Mouse (Mus musculus): ENCODE data around the gene Trio. TPM values are rescaled to one million over a fixed set of nuclear protein-coding genes. Genes with fewer than 3 reads are reported as not detected.

Gene Trio
- polyA plus RNA-seq, 1 experiment = 47.5 TPM

DNA sequence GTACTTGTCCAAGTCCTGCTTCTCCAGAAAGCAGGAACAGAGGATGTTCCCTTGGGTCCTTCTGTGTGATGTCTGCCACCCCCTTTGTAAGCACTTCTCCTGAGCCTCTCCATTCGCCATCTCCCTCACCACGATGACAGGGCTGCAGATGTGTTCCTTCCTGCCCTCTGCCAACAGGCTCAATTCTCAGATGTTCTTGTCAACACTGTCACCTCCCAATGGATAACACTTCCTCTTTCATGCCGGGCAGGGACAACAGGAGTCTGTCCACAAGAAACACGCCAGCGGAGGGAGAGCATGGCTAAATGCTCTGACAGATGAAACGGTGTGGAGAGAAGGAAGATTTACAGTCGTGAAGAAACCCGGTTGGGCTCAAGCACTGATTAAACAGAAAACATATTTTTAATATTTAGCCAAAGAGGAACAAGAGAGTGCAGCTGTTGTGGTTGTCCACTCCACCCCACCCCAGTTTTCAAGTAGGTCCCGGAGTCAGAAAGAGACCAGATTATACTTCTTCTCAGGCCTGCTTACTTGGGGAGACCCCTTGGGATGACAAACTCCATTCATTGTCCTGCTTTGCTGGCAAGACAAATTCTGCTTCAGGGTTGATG is 337.5 kb downstream of the Trio start:
- Histone ChIP-seq H3K4me3 (replicated peaks; ENCODE audit: extremely low read depth, low read depth, low read length) (no peak overlapping the region), H3K4me1 (ENCODE audit: control insufficient read depth, insufficient read depth, low read length) (no peaks in the 10 kb centered on the region)
- WGBS = 26% methylated on average over 9 of the region's 9 CpGs
- no peak for DNase-seq
- no peak for TF ChIP-seq CTCF (IDR thresholded peaks at IDR 0.05; ENCODE audit: insufficient read depth, low read length)
- no peak for TF ChIP-seq POLR2A (IDR thresholded peaks at IDR 0.05; ENCODE audit: borderline replicate concordance, extremely low read depth, low read depth, low read length)

DNA sequence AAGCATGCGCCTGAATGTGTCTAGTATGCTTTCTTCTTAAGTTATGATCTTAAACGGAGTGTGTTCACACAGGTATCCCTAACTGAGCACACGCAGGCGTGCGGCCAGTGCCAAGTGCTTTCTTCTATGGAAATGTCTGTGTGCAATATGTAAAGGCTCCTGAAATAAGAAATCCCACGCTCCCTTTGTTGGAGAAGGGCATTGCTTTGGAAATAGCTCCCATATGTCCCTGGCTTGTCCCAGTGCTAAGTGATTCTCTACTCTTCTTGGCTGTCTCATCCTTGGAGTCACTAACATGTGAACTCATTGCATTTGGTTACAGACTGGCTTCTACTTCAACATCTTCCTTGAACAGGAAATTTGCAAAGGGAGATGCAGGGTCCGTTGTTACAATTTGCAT is 340.8 kb downstream of the Trio start:
- 86% methylated on average over 7 of the region's 7 CpGs for WGBS
- TF ChIP-seq POLR2A (IDR thresholded peaks at IDR 0.05; ENCODE audit: borderline replicate concordance, extremely low read depth, low read depth, low read length) = no peak
- TF ChIP-seq CTCF (IDR thresholded peaks at IDR 0.05; ENCODE audit: insufficient read depth, low read length) = no peak

GRCm38 (mm10) chr15:27683206-27683605 is 342.4 kb downstream of the Trio start:
- DNase-seq = no peak
- Histone ChIP-seq H3K4me3 (replicated peaks; ENCODE audit: extremely low read depth, low read depth, low read length) (no peak overlapping the region), H3K4me1 (ENCODE audit: control insufficient read depth, insufficient read depth, low read length) (no peaks in the 10 kb centered on the region)
- no peak for TF ChIP-seq CTCF (IDR thresholded peaks at IDR 0.05; ENCODE audit: insufficient read depth, low read length)
- TF ChIP-seq POLR2A (IDR thresholded peaks at IDR 0.05; ENCODE audit: borderline replicate concordance, extremely low read depth, low read depth, low read length) = no peak
- WGBS = 97% methylated on average over 1 of the region's 1 CpGs

More for the DNA sequence above, 340.8 kb downstream of the Trio start:
- Histone ChIP-seq H3K4me3 (replicated peaks; ENCODE audit: extremely low read depth, low read depth, low read length) (no peak overlapping the region), H3K4me1 (ENCODE audit: control insufficient read depth, insufficient read depth, low read length) (no peaks in the 10 kb centered on the region)
- no peak for DNase-seq

DNA sequence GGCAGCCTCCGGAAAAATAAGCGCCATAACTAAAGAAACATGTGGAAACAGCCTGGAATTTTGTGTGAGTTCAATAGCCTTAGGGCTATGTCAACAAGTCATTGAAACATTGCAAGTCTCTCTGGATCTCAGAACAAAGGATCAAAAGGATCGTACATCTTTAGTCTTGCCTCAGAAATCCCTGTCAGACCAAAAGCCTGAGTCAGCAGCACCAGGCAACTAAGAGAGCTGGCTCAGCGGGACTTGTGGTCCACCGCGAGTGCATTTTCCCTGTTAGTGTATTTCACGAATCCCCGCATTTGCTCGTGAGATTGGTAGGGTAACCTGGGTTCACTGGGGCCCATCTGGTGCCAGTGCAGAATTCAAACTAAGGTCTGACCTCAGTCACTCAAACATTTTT is 343.0 kb downstream of the Trio start:
- DNase-seq = no peak
- 58% methylated on average over 9 of the region's 9 CpGs for WGBS
- Histone ChIP-seq H3K4me3 (replicated peaks; ENCODE audit: extremely low read depth, low read depth, low read length) (no peak overlapping the region), H3K4me1 (ENCODE audit: control insufficient read depth, insufficient read depth, low read length) (no peaks in the 10 kb centered on the region)
- no peak for TF ChIP-seq POLR2A (IDR thresholded peaks at IDR 0.05; ENCODE audit: borderline replicate concordance, extremely low read depth, low read depth, low read length)
- TF ChIP-seq CTCF (IDR thresholded peaks at IDR 0.05; ENCODE audit: insufficient read depth, low read length) = no peak

- TF ChIP-seq POLR2A (IDR thresholded peaks at IDR 0.05; ENCODE audit: borderline replicate concordance, extremely low read depth, low read depth, low read length) = peak; percentile 38; the same call in 1 of the 2 replicates
- no peak for TF ChIP-seq CTCF (IDR thresholded peaks at IDR 0.05; ENCODE audit: insufficient read depth, low read length)
- peak; percentile 93 for DNase-seq
- 2% methylated on average over 58 of the region's 59 CpGs for WGBS
- Histone ChIP-seq H3K4me3 (replicated peaks; ENCODE audit: extremely low read depth, low read depth, low read length) (peak within 1 kb of the TSS; percentile 59), H3K4me1 (ENCODE audit: control insufficient read depth, insufficient read depth, low read length) (no peaks in the 10 kb centered on the region; the same call in 1 of the 2 replicates)
These were observed 344.0 kb downstream of the Trio start, which contains the start of gene Otulinl for GRCm38 (mm10) chr15:27681419-27682187. Gene Otulinl, minus strand, starts transcription at chr15:27681579.

DNA sequence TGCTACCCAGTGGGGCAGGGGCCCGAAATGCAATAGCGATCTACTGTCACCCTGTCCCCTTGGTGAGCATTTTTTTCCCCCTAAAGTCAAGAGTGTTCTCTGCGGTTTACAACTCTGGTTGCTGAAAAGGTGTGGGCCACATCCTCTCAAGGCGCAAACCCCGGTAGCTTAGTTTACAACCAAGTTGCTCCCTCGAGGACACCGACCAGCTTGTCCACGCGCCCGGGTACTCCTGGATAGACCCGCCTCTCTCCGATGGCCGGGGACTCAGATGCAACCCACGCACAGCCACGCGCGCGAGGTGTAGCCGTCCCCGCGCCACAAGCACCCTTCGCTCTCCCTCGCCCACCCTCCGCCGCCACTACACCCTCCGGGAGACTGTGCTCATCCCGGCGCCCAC is 344.7 kb downstream of the Trio start:
- Histone ChIP-seq H3K4me1 (ENCODE audit: control insufficient read depth, insufficient read depth, low read length) (no peaks in the 10 kb centered on the region; the same call in 1 of the 2 replicates), H3K4me3 (replicated peaks; ENCODE audit: extremely low read depth, low read depth, low read length) (peak overlapping the region; percentile 59)
- WGBS = 2% methylated on average over 28 of the region's 28 CpGs
- no peak for DNase-seq
- TF ChIP-seq POLR2A (IDR thresholded peaks at IDR 0.05; ENCODE audit: borderline replicate concordance, extremely low read depth, low read depth, low read length) = no peak
- TF ChIP-seq CTCF (IDR thresholded peaks at IDR 0.05; ENCODE audit: insufficient read depth, low read length) = no peak

Other genes starting within 250 kb of the Trio start
- 1.7 and 2.4 TPM in 2 replicates for gene Dnah5, start 177.9 kb upstream of the Trio start, polyA plus RNA-seq (2012; rRNA removed)